ENCODE assay signal across 26 mouse cellular contexts in genomic region chr1:123887243-123887642, GRCm38 (mm10).
DNase-seq lines count a peak whose midpoint lies in the region; ATAC-seq and TF ChIP-seq lines count a peak whose summit lies in the region.
"Had no signal": no experiment of that assay in that cellular context is flagged by ENCODE, and none has a peak within 500 bp of the region (broad histone marks: within the 10 kb centered on the region; RNA-seq: fewer than 3 reads in every experiment).

No protein-coding gene starts in this region.

- no peaks in the 10 kb centered on the region for H3K27me3 ChIP-seq in kidney, embryonic 14.5 days (ENCODE audit: control insufficient read depth, insufficient read depth, low read length)
- no peaks in the 10 kb centered on the region for H3K27me3 ChIP-seq in kidney, adult 2 months (replicated peaks; ENCODE audit: control insufficient read depth, insufficient read depth, low read length)
- no peaks in the 10 kb centered on the region for H3K27me3 ChIP-seq in kidney, postnatal 0 days (ENCODE audit: insufficient read depth, low read length)
- H3K27me3 ChIP-seq in neural tube, embryonic 13.5 days: no peaks in the 10 kb centered on the region
- H3K27me3 ChIP-seq in neural tube, embryonic 15.5 days (replicated peaks): no peaks in the 10 kb centered on the region
- H3K27me3 ChIP-seq: CH12.LX; forebrain, embryonic 13.5 days; heart, embryonic 13.5 days; Patski had no signal

- H3K4me1 ChIP-seq in kidney, embryonic 14.5 days (ENCODE audit: control insufficient read depth, insufficient read depth, low read length): no peaks in the 10 kb centered on the region
- H3K4me1 ChIP-seq in kidney, adult 2 months (ENCODE audit: control insufficient read depth, insufficient read depth, low read length): no peaks in the 10 kb centered on the region
- H3K4me1 ChIP-seq in kidney, postnatal 0 days (replicated peaks; ENCODE audit: insufficient read depth, low read length): no peaks in the 10 kb centered on the region
- no peaks in the 10 kb centered on the region for H3K4me1 ChIP-seq in neural tube, embryonic 13.5 days (replicated peaks)
- H3K4me1 ChIP-seq in neural tube, embryonic 15.5 days: no peaks in the 10 kb centered on the region
- H3K4me1 ChIP-seq: forebrain, embryonic 10.5 days; forebrain, embryonic 13.5 days; heart, embryonic 10.5 days; heart, embryonic 13.5 days had no signal

- DNase-seq in kidney, adult 2 months: no peak
- peak; percentile 36 for DNase-seq in kidney, postnatal 0 days (ENCODE audit: low spot score)
- DNase-seq in kidney, postnatal 36 days: no peak
- DNase-seq: adrenal gland, postnatal 10 days; adrenal gland, postnatal 36 days; B cell, adult 2 months; cerebellum, adult 18-20 months; cerebellum, adult 9-10 months; cerebellum, postnatal 14 days; gastrocnemius, postnatal 10 days; gastrocnemius, postnatal 36 days; heart, adult 2 months; heart, postnatal 14 days; heart, postnatal 4 days had no signal

- no peak overlapping the region for H3K4me3 ChIP-seq in kidney, embryonic 14.5 days (ENCODE audit: low read length)
- H3K4me3 ChIP-seq in kidney, adult 2 months (ENCODE audit: insufficient read depth, low read depth, low read length): no peak overlapping the region
- no peak overlapping the region for H3K4me3 ChIP-seq in kidney, postnatal 0 days (replicated peaks; ENCODE audit: low read depth, low read length)
- H3K4me3 ChIP-seq in neural tube, embryonic 13.5 days: no peak overlapping the region
- no peak overlapping the region for H3K4me3 ChIP-seq in neural tube, embryonic 15.5 days (replicated peaks)
- H3K4me3 ChIP-seq: forebrain, embryonic 10.5 days; forebrain, embryonic 13.5 days; heart, adult 2 months; heart, embryonic 10.5 days; heart, embryonic 13.5 days had no signal

- WGBS in kidney, embryonic 14.5 days: 23% methylated on average over 1 of the region's 1 CpGs
- 8% methylated on average over 1 of the region's 1 CpGs for WGBS in kidney, adult 2 months
- 2% methylated on average over 1 of the region's 1 CpGs for WGBS in kidney, postnatal 0 days
- WGBS in neural tube, embryonic 13.5 days: 42% methylated on average over 1 of the region's 1 CpGs
- WGBS in neural tube, embryonic 15.5 days: 54% methylated on average over 1 of the region's 1 CpGs

- no peak for TF ChIP-seq POLR2A in kidney, adult 2 months (IDR thresholded peaks at IDR 0.05; ENCODE audit: low read depth, low read length)

- peak; percentile 85 for ATAC-seq in kidney, embryonic 14.5 days (ENCODE audit: low FRiP score, low TSS enrichment)
- ATAC-seq in kidney, postnatal 0 days (replicated peaks; ENCODE audit: low FRiP score, low read depth): peak; percentile 89; the same call in 1 of the 2 replicates
- peak; percentile 32; the same call in 1 of the 2 replicates for ATAC-seq in neural tube, embryonic 13.5 days (ENCODE audit: low read depth)
- no peak for ATAC-seq in neural tube, embryonic 15.5 days (ENCODE audit: low FRiP score)
- ATAC-seq: forebrain, embryonic 13.5 days; forebrain, embryonic 16.5 days; hindbrain, embryonic 16.5 days; Patski had no signal

- no peaks in the 10 kb centered on the region for H3K9me3 ChIP-seq in kidney, embryonic 14.5 days (ENCODE audit: control insufficient read depth, low read length)
- H3K9me3 ChIP-seq in kidney, postnatal 0 days (replicated peaks; ENCODE audit: low read length): no peaks in the 10 kb centered on the region
- H3K9me3 ChIP-seq in neural tube, embryonic 13.5 days: no peaks in the 10 kb centered on the region
- no peaks in the 10 kb centered on the region for H3K9me3 ChIP-seq in neural tube, embryonic 15.5 days (replicated peaks)
- H3K9me3 ChIP-seq: forebrain, embryonic 10.5 days; forebrain, embryonic 13.5 days; heart, embryonic 10.5 days; heart, embryonic 13.5 days had no signal

- H3K27ac ChIP-seq in kidney, embryonic 14.5 days (ENCODE audit: low read depth, low read length): no peak overlapping the region
- no peak overlapping the region for H3K27ac ChIP-seq in kidney, adult 2 months (ENCODE audit: insufficient read depth, low read depth, low read length)
- H3K27ac ChIP-seq in kidney, postnatal 0 days: no peak overlapping the region
- no peak overlapping the region for H3K27ac ChIP-seq in neural tube, embryonic 13.5 days (replicated peaks)
- H3K27ac ChIP-seq in neural tube, embryonic 15.5 days (replicated peaks): no peak overlapping the region
- H3K27ac ChIP-seq: forebrain, embryonic 10.5 days; forebrain, embryonic 13.5 days; heart, adult 2 months; heart, embryonic 10.5 days; heart, embryonic 13.5 days had no signal

- H3K36me3 ChIP-seq in kidney, embryonic 14.5 days (ENCODE audit: control insufficient read depth, insufficient read depth, low read length): no peaks in the 10 kb centered on the region
- no peaks in the 10 kb centered on the region for H3K36me3 ChIP-seq in kidney, adult 2 months (ENCODE audit: control insufficient read depth, insufficient read depth, low read length)
- H3K36me3 ChIP-seq in kidney, postnatal 0 days (ENCODE audit: insufficient read depth, low read length): no peaks in the 10 kb centered on the region
- H3K36me3 ChIP-seq in neural tube, embryonic 13.5 days: no peaks in the 10 kb centered on the region
- no peaks in the 10 kb centered on the region for H3K36me3 ChIP-seq in neural tube, embryonic 15.5 days
- H3K36me3 ChIP-seq: forebrain, embryonic 10.5 days; G1E; heart, embryonic 10.5 days; heart, embryonic 13.5 days had no signal

- no peak for TF ChIP-seq CTCF in kidney, adult 2 months (conservative IDR thresholded peaks at IDR 0.05; ENCODE audit: insufficient read depth, insufficient read length, low read depth, low read length)
- no peak for TF ChIP-seq CTCF in kidney, postnatal 0 days (IDR thresholded peaks at IDR 0.05; ENCODE audit: low read depth)

- no peak overlapping the region for H3K4me2 ChIP-seq in kidney, embryonic 14.5 days (replicated peaks; ENCODE audit: low read depth, low read length)
- H3K4me2 ChIP-seq in kidney, postnatal 0 days (ENCODE audit: low read length): no peak overlapping the region
- no peak overlapping the region for H3K4me2 ChIP-seq in neural tube, embryonic 13.5 days
- H3K4me2 ChIP-seq in neural tube, embryonic 15.5 days: no peak overlapping the region
- H3K4me2 ChIP-seq: forebrain, embryonic 13.5 days; heart, embryonic 13.5 days had no signal

- no peak overlapping the region for H3K9ac ChIP-seq in kidney, embryonic 14.5 days (ENCODE audit: low read depth, low read length)
- no peak overlapping the region for H3K9ac ChIP-seq in kidney, postnatal 0 days (ENCODE audit: low read depth, low read length)
- H3K9ac ChIP-seq in neural tube, embryonic 13.5 days: no peak overlapping the region
- no peak overlapping the region for H3K9ac ChIP-seq in neural tube, embryonic 15.5 days (replicated peaks)
- H3K9ac ChIP-seq: forebrain, embryonic 13.5 days; heart, embryonic 13.5 days had no signal
